Mouse (Mus musculus) spleen, adult 2 months (tissue): Measurements from ENCODE around the gene Lrba.

Experiments used
- CTCF ChIP-seq: fragments of 200-500 bp; IDR thresholded peaks from 2 replicates; pipeline ENCODE4 v1.5.1; 2011; ENCODE audit warnings: mild to moderate bottlenecking, inconsistent platforms; ENCODE audit not compliant: insufficient read depth, insufficient read length, insufficient replicate concordance; ENCODE audit errors: extremely low read depth
- POLR2A ChIP-seq: fragments of 200-500 bp; IDR thresholded peaks from 2 replicates; pipeline ENCODE4 v1.6.1; 2011; ENCODE audit warnings: low read depth, low read length, inconsistent platforms

DNA sequence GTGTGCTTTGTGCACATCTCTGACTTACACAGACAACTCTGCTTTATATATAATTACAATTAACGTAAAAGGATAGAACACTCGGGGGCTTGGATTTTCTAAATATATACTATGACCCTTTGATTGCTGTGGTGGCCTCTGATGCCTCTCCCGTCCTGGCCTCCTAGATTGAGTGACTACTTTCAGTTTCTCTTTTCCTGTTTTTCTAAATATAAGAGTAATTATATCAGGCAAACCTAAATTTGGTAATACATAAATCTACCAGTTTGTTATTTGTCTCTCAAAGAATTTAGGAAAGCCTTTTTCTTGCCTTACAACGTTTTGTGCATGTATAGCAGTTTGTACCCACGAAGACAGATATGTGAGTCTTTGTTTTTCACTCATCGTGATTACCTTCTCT lies 534.2 kb downstream of the Lrba start:
- TF ChIP-seq CTCF (no peak), POLR2A (no peak)
